Mouse (Mus musculus) liver, embryonic 13.5 days (tissue): ENCODE results near the gene Rb1. TPM values are rescaled to one million over a fixed set of nuclear protein-coding genes. Genes with fewer than 3 reads are reported as not detected.

Experiments
- ATAC-seq: fragments of 200-750 bp; cut with Nextera tagmentation; 2 replicates; pipeline ENCODE4 v1.8.0; 2017; ENCODE audit warnings: low read depth, mild to moderate bottlenecking, moderate number of reproducible peaks, moderate library complexity
- DNase-seq: peaks from one replicate; pipeline ENCODE4 v3.0.0; 2022
- H3K27ac ChIP-seq: fragments of 300-500 bp; sonication (generic); 2 replicates; pipeline ENCODE4 v1.5.1; 2015; ENCODE audit warnings: moderate library complexity, mild to moderate bottlenecking, inconsistent platforms
- H3K27me3 ChIP-seq: fragments of 300-500 bp; sonication (generic); 2 replicates; pipeline ENCODE4 v1.6.1; 2015; ENCODE audit warnings: mild to moderate bottlenecking, inconsistent platforms
- H3K36me3 ChIP-seq: fragments of 300-500 bp; sonication (generic); 2 replicates; pipeline ENCODE4 v1.6.1; 2015; ENCODE audit warnings: mild to moderate bottlenecking, inconsistent platforms
- H3K4me1 ChIP-seq: fragments of 300-500 bp; sonication (generic); replicated peaks from 2 replicates; pipeline ENCODE4 v1.6.1; 2015; ENCODE audit warnings: inconsistent platforms
- H3K4me2 ChIP-seq: fragments of 300-500 bp; sonication (generic); 2 replicates; pipeline ENCODE4 v1.6.1; 2015; ENCODE audit warnings: inconsistent platforms, mild to moderate bottlenecking, moderate library complexity
- H3K4me3 ChIP-seq: fragments of 300-500 bp; sonication (generic); replicated peaks from 2 replicates; pipeline ENCODE4 v1.5.1; 2015; ENCODE audit warnings: mild to moderate bottlenecking, inconsistent platforms
- H3K9ac ChIP-seq: fragments of 300-500 bp; sonication (generic); 2 replicates; pipeline ENCODE4 v1.6.1; 2015; ENCODE audit warnings: mild to moderate bottlenecking, inconsistent platforms
- H3K9me3 ChIP-seq: fragments of 300-500 bp; sonication (generic); replicated peaks from 2 replicates; pipeline ENCODE4 v1.6.1; 2016; ENCODE audit warnings: inconsistent platforms
- WGBS: fragments of 180-500 bp; shearing (Covaris S2); methylation state at CpG from one replicate; pipeline ENCODE4 v1.1.7; 2015; ENCODE audit not compliant: insufficient replicate concordance; 5-methylcytosine and 5-hydroxymethylcytosine counted together
- polyA plus RNA-seq: library from polyadenylated mRNA; unstranded; fragments of >200 nt; fragmentation: Nextera tagmentation; extraction: Ambion mirVana; gene quantifications from 2 replicates; pipeline ENCODE4 v1.2.1, GENCODE M21; 2015

Gene Rb1
- polyA plus RNA-seq, 1 experiment from 2014 or later = 16.6 TPM

- H3K4me1 ChIP-seq = peaks cover 31% of the 10 kb centered on the region
- H3K36me3 ChIP-seq = peaks cover 11% of the 10 kb centered on the region
- no peaks in the 10 kb centered on the region for H3K27me3 ChIP-seq
- ATAC-seq (peak; percentile 70), DNase-seq (peak; percentile 20)
- peak overlapping the region; percentile 55 for H3K4me2 ChIP-seq
- H3K9ac ChIP-seq = peak overlapping the region; percentile 59
- under 1% methylated on average over 20 of the region's 20 CpGs for WGBS
- H3K4me3 ChIP-seq = peak overlapping the region; percentile 57
- peak overlapping the region; percentile 78 for H3K27ac ChIP-seq
- no peaks in the 10 kb centered on the region for H3K9me3 ChIP-seq
Observed at GRCm38 (mm10) chr14:73238498-73239250, 86.9 kb downstream of the Rb1 start.

- Histone ChIP-seq H3K9ac (peak within 1 kb of the TSS; percentile 59), H3K4me1 (peaks cover 31% of the 10 kb centered on the region), H3K9me3 (no peaks in the 10 kb centered on the region), H3K4me3 (peak within 1 kb of the TSS; percentile 57), H3K27ac (peak within 1 kb of the TSS; percentile 78), H3K4me2 (peak within 1 kb of the TSS; percentile 55), H3K27me3 (no peaks in the 10 kb centered on the region), H3K36me3 (peaks cover 11% of the 10 kb centered on the region)
- DNase-seq (no peak), ATAC-seq (0 out of 2 replicates have a peak, but pooled peaks have one; percentile 32)
- WGBS = 2% methylated on average over 19 of the region's 19 CpGs
Observed at GRCm38 (mm10) chr14:73237848-73238321, 87.7 kb downstream of the Rb1 start, which contains the start of gene Lpar6. Lpar6 (plus strand) TSS chr14:73237895.

- Histone ChIP-seq H3K36me3 (peaks cover 18% of the 10 kb centered on the region), H3K4me1 (peaks cover 34% of the 10 kb centered on the region), H3K9ac (no peak overlapping the region), H3K4me3 (no peak overlapping the region), H3K9me3 (no peaks in the 10 kb centered on the region), H3K27ac (peak overlapping the region; percentile 78), H3K4me2 (peak overlapping the region; percentile 37), H3K27me3 (no peaks in the 10 kb centered on the region)
- DNase-seq (no peak), ATAC-seq (peak; percentile 62)
- 18% methylated on average over 2 of the region's 2 CpGs for WGBS
Observed at GRCm38 (mm10) chr14:73234468-73235031, 91.1 kb downstream of the Rb1 start.

- peaks cover 18% of the 10 kb centered on the region for H3K36me3 ChIP-seq
- no peak overlapping the region for H3K4me2 ChIP-seq
- no peaks in the 10 kb centered on the region for H3K27me3 ChIP-seq
- 68% methylated on average over 5 of the region's 5 CpGs for WGBS
- H3K9me3 ChIP-seq = no peaks in the 10 kb centered on the region
- no peak overlapping the region for H3K27ac ChIP-seq
- ATAC-seq = no peak
- no peak for DNase-seq
- peaks cover 21% of the 10 kb centered on the region for H3K4me1 ChIP-seq
- H3K9ac ChIP-seq = no peak overlapping the region
- H3K4me3 ChIP-seq = no peak overlapping the region
Observed at GRCm38 (mm10) chr14:73231286-73231982, 94.2 kb downstream of the Rb1 start.

- Histone ChIP-seq H3K9me3 (no peaks in the 10 kb centered on the region), H3K27me3 (no peaks in the 10 kb centered on the region), H3K4me2 (no peak overlapping the region), H3K4me1 (peaks cover 3% of the 10 kb centered on the region; the same call in 1 of the 2 replicates), H3K4me3 (no peak overlapping the region), H3K36me3 (peaks cover 15% of the 10 kb centered on the region), H3K9ac (no peak overlapping the region), H3K27ac (no peak overlapping the region)
- DNase-seq (no peak), ATAC-seq (no peak)
- WGBS = 16% methylated on average over 1 of the region's 1 CpGs
Observed at GRCm38 (mm10) chr14:73226849-73227248, 98.8 kb downstream of the Rb1 start.

GRCm38 (mm10) chr14:73226346-73226745 lies 99.3 kb downstream of the Rb1 start:
- H3K4me1 ChIP-seq = no peaks in the 10 kb centered on the region; the same call in 1 of the 2 replicates
- H3K9me3 ChIP-seq = no peaks in the 10 kb centered on the region
- no peaks in the 10 kb centered on the region for H3K27me3 ChIP-seq
- H3K36me3 ChIP-seq = peaks cover 15% of the 10 kb centered on the region
- H3K4me3 ChIP-seq = no peak overlapping the region
- H3K9ac ChIP-seq = no peak overlapping the region
- H3K4me2 ChIP-seq = no peak overlapping the region
- WGBS = 82% methylated on average over 3 of the region's 3 CpGs
- no peak for DNase-seq
- H3K27ac ChIP-seq = no peak overlapping the region
- no peak for ATAC-seq

GRCm38 (mm10) chr14:73222316-73222970 lies 103.2 kb downstream of the Rb1 start:
- DNase-seq (no peak), ATAC-seq (no peak)
- H3K9ac ChIP-seq = no peak overlapping the region
- no peak overlapping the region for H3K27ac ChIP-seq
- no peaks in the 10 kb centered on the region for H3K4me1 ChIP-seq
- H3K4me2 ChIP-seq = no peak overlapping the region
- H3K9me3 ChIP-seq = no peaks in the 10 kb centered on the region
- WGBS = 63% methylated on average over 9 of the region's 9 CpGs
- no peaks in the 10 kb centered on the region; the same call in 1 of the 2 replicates for H3K36me3 ChIP-seq
- H3K27me3 ChIP-seq = no peaks in the 10 kb centered on the region
- no peak overlapping the region for H3K4me3 ChIP-seq

- Histone ChIP-seq H3K27ac (no peak overlapping the region), H3K36me3 (peaks cover 39% of the 10 kb centered on the region), H3K4me3 (no peak overlapping the region), H3K9me3 (no peaks in the 10 kb centered on the region), H3K9ac (no peak overlapping the region), H3K27me3 (no peaks in the 10 kb centered on the region), H3K4me2 (no peak overlapping the region), H3K4me1 (no peaks in the 10 kb centered on the region)
- DNase-seq (no peak), ATAC-seq (no peak)
- 91% methylated on average over 1 of the region's 1 CpGs for WGBS
Observed at GRCm38 (mm10) chr14:73217062-73217461, 108.6 kb downstream of the Rb1 start.

GRCm38 (mm10) chr14:73211477-73211876 lies 114.1 kb downstream of the Rb1 start:
- Histone ChIP-seq H3K9me3 (no peaks in the 10 kb centered on the region), H3K36me3 (peaks cover 55% of the 10 kb centered on the region), H3K4me1 (peaks cover 5% of the 10 kb centered on the region; the same call in 1 of the 2 replicates), H3K4me2 (no peak overlapping the region), H3K27me3 (no peaks in the 10 kb centered on the region), H3K27ac (no peak overlapping the region), H3K9ac (no peak overlapping the region), H3K4me3 (no peak overlapping the region)
- WGBS = 82% methylated on average over 5 of the region's 5 CpGs
- ATAC-seq (no peak), DNase-seq (no peak)

GRCm38 (mm10) chr14:73210196-73210595 lies 115.4 kb downstream of the Rb1 start:
- H3K27me3 ChIP-seq = no peaks in the 10 kb centered on the region
- H3K36me3 ChIP-seq = peaks cover 45% of the 10 kb centered on the region
- H3K27ac ChIP-seq = no peak overlapping the region
- H3K4me2 ChIP-seq = no peak overlapping the region
- ATAC-seq (no peak), DNase-seq (no peak)
- peaks cover 5% of the 10 kb centered on the region; the same call in 1 of the 2 replicates for H3K4me1 ChIP-seq
- WGBS = 90% methylated on average over 8 of the region's 8 CpGs
- no peak overlapping the region for H3K9ac ChIP-seq
- H3K9me3 ChIP-seq = no peaks in the 10 kb centered on the region
- H3K4me3 ChIP-seq = no peak overlapping the region

- H3K36me3 ChIP-seq = peaks cover 38% of the 10 kb centered on the region
- H3K4me2 ChIP-seq = no peak overlapping the region
Observed at GRCm38 (mm10) chr14:73209262-73209661, 116.4 kb downstream of the Rb1 start.

More at GRCm38 (mm10) chr14:73209262-73209661, 116.4 kb downstream of the Rb1 start:
- ATAC-seq = no peak
- DNase-seq = no peak
- H3K9ac ChIP-seq = no peak overlapping the region
- no peak overlapping the region for H3K27ac ChIP-seq
- H3K4me1 ChIP-seq = peaks cover 5% of the 10 kb centered on the region; the same call in 1 of the 2 replicates
- H3K9me3 ChIP-seq = no peaks in the 10 kb centered on the region
- no peak overlapping the region for H3K4me3 ChIP-seq
- no peaks in the 10 kb centered on the region for H3K27me3 ChIP-seq
